Mouse (Mus musculus) hematopoietic multipotent progenitor cell, adult 10-12 weeks (in vitro differentiated cells): Measurements from ENCODE around the gene Olfr1192-ps1. TPM values are rescaled to one million over a fixed set of nuclear protein-coding genes. Genes with fewer than 3 reads are reported as not detected.

ENCODE experiments used
- polyA plus RNA-seq: library from polyadenylated mRNA; stranded (reverse); fragments of >175 nt; gene quantifications from 2 replicates; pipeline ENCODE4 v1.2.3, GENCODE M21; 2012; ENCODE audit warnings: low replicate concordance

Olfr1192-ps1 gene
- not detected in 2 replicates for polyA plus RNA-seq

GRCm38 (mm10) chr2:88648209-88648608, at the start of gene Olfr1192-ps1:
TSS of gene Olfr1192-ps1 (plus strand) at chr2:88648509.

GRCm38 (mm10) chr2:88640242-88640641, 8.1 kb upstream of the Olfr1192-ps1 start, which contains the start of gene Olfr1191-ps1:
TSS of gene Olfr1191-ps1 (plus strand) at chr2:88640542.

GRCm38 (mm10) chr2:88675328-88675727, 27.0 kb downstream of the Olfr1192-ps1 start, which contains the start of gene Olfr1193:
TSS of gene Olfr1193 (plus strand) at chr2:88675628.

GRCm38 (mm10) chr2:88689087-88689486, 40.8 kb downstream of the Olfr1192-ps1 start, which contains the start of gene Olfr1195:
TSS of gene Olfr1195 (minus strand) at chr2:88689187.

GRCm38 (mm10) chr2:88704497-88704896, 56.2 kb downstream of the Olfr1192-ps1 start, which contains the start of gene Olfr1196:
TSS of gene Olfr1196 (minus strand) at chr2:88704597.

Other genes with a start within 250 kb of the Olfr1192-ps1 start
- gene Olfr1179, start 242.1 kb upstream of the Olfr1192-ps1 start, polyA plus RNA-seq: not detected in 2 replicates
- gene Olfr1180, start 229.4 kb upstream of the Olfr1192-ps1 start, polyA plus RNA-seq: not detected in 2 replicates
- not detected in 2 replicates for gene Olfr1181, start 222.3 kb upstream of the Olfr1192-ps1 start, polyA plus RNA-seq
- gene Gm13757, start 199.4 kb upstream of the Olfr1192-ps1 start, polyA plus RNA-seq: not detected in 2 replicates
- gene Olfr1183, start 193.6 kb upstream of the Olfr1192-ps1 start, polyA plus RNA-seq: not detected in 2 replicates
- not detected in 2 replicates for gene Olfr1184, start 164.9 kb upstream of the Olfr1192-ps1 start, polyA plus RNA-seq
- not detected in 2 replicates for gene Olfr1185-ps1, start 155.2 kb upstream of the Olfr1192-ps1 start, polyA plus RNA-seq
- not detected in 2 replicates for gene Olfr1186, start 130.0 kb upstream of the Olfr1192-ps1 start, polyA plus RNA-seq
- not detected in 2 replicates for gene Olfr1188, start 91.6 kb upstream of the Olfr1192-ps1 start, polyA plus RNA-seq
- not detected in 2 replicates for gene Olfr1189, start 62.1 kb upstream of the Olfr1192-ps1 start, polyA plus RNA-seq
- gene Olfr1191-ps1, start 8.0 kb upstream of the Olfr1192-ps1 start, polyA plus RNA-seq: not detected in 2 replicates
- gene Olfr1193, start 27.1 kb downstream of the Olfr1192-ps1 start, polyA plus RNA-seq: not detected in 2 replicates
- gene Olfr1195, start 40.7 kb downstream of the Olfr1192-ps1 start, polyA plus RNA-seq: not detected in 2 replicates
- not detected in 2 replicates for gene Olfr1196, start 56.1 kb downstream of the Olfr1192-ps1 start, polyA plus RNA-seq
- gene Olfr1197, start 83.9 kb downstream of the Olfr1192-ps1 start, polyA plus RNA-seq: not detected in 2 replicates
- not detected in 2 replicates for gene Olfr1198, start 102.9 kb downstream of the Olfr1192-ps1 start, polyA plus RNA-seq
- not detected in 2 replicates for gene Olfr1199, start 112.0 kb downstream of the Olfr1192-ps1 start, polyA plus RNA-seq
- gene Olfr1200, start 122.0 kb downstream of the Olfr1192-ps1 start, polyA plus RNA-seq: not detected in 2 replicates
- gene Olfr1201, start 144.5 kb downstream of the Olfr1192-ps1 start, polyA plus RNA-seq: not detected in 2 replicates
- not detected in 2 replicates for gene Olfr1202, start 166.0 kb downstream of the Olfr1192-ps1 start, polyA plus RNA-seq
- not detected in 2 replicates for gene Olfr1205, start 181.2 kb downstream of the Olfr1192-ps1 start, polyA plus RNA-seq
- not detected in 2 replicates for gene Olfr1204, start 200.8 kb downstream of the Olfr1192-ps1 start, polyA plus RNA-seq
- gene Olfr1206, start 214.7 kb downstream of the Olfr1192-ps1 start, polyA plus RNA-seq: not detected in 2 replicates